Comparison of ENCODE assay signal across 8 mouse cellular contexts in the genomic region with DNA sequence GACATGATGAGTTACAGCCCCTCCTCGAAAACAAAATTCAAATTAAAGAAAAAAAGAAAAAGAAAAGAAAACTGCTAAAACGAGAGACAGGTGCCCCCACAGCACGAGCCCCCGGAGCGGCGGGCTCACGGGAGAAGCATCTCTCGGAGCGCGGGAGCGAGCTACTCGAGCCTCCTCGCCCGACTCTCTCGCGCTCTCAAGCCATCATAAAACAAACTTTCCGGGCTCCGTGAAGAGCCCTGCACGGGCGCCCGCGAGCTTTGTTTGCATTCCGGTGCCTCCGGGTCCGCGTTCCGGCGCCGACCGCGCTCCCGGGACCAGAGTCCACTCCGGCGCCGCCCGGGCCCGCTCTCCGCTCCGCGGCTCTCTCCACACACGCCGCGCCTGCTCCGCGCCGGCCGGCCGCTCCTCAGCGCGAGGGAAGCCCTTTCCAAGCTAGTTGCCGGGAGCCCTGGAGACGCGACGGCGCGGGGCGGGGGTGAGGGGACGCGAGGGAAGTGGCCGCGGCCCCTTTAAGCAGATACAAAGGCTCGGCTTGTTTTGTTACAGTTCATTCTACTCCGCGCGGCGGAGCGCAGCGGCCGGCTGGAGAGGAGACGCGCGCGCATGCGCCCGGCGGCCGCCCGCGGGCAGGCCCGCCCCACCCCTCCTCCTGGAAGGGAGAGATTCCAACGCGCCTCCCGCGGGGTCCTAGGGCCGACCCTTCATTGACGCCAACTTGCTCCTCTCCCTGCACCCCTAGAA. TPM values are rescaled to one million over a fixed set of nuclear protein-coding genes. Genes with fewer than 3 reads are reported as not detected.
DNase-seq lines count a peak whose midpoint lies in the region; ATAC-seq and TF ChIP-seq lines count a peak whose summit lies in the region.

Magi1 (minus strand) TSS at position 600 of the 744 bp plus-strand sequence.

- H3K4me2 ChIP-seq in liver, postnatal 0 days (ENCODE audit: low read depth, low read length): peak within 1 kb of the TSS; percentile 80

- H3K9me3 ChIP-seq in G1E (replicated peaks): peaks cover 39% of the 10 kb centered on the region
- no peaks in the 10 kb centered on the region for H3K9me3 ChIP-seq in liver, postnatal 0 days (ENCODE audit: low read length)

- no peak for TF ChIP-seq CTCF in G1E (IDR thresholded peaks at IDR 0.05; ENCODE audit: low read depth, low read length)
- TF ChIP-seq CTCF in liver, postnatal 0 days (IDR thresholded peaks at IDR 0.05; ENCODE audit: low read depth): no peak
- no peak for TF ChIP-seq CTCF in olfactory bulb, adult 2 months (IDR thresholded peaks at IDR 0.05; ENCODE audit: insufficient read depth, low read depth, low read length)

- no peaks in the 10 kb centered on the region for H3K4me1 ChIP-seq in G1E (ENCODE audit: insufficient read depth, low read depth, low read length)
- peaks cover 3% of the 10 kb centered on the region for H3K4me1 ChIP-seq in liver, postnatal 0 days (ENCODE audit: insufficient read depth)
- H3K4me1 ChIP-seq in olfactory bulb, adult 2 months (ENCODE audit: control insufficient read depth, insufficient read depth, low read length): peaks cover 22% of the 10 kb centered on the region

- under 1% methylated on average over 75 of the region's 86 CpGs for WGBS in liver, postnatal 0 days (ENCODE audit: insufficient replicate concordance)
- WGBS in olfactory bulb, adult 2 months: under 1% methylated on average over 86 of the region's 86 CpGs

- DNase-seq in G1E (ENCODE audit: low spot score): peak; percentile 3
- DNase-seq in cerebellum, adult 18-20 months: peak; percentile 92 to 96
- DNase-seq in forelimb bud, embryonic 11.5 days (ENCODE audit: low read depth, low spot score): peak; percentile 97
- peak; percentile 96 for DNase-seq in heart, postnatal 4 days
- peak; percentile 92 to 97 for DNase-seq in layer of hippocampus, adult 18-20 months (ENCODE audit: low spot score in 2 of 2)
- DNase-seq in liver, postnatal 0 days: peak; percentile 87
- DNase-seq in testis, postnatal 14 days (ENCODE audit: low spot score): peak; percentile 97

- peak within 1 kb of the TSS; percentile 74 for H3K9ac ChIP-seq in liver, postnatal 0 days (replicated peaks)

- peaks cover 18% of the 10 kb centered on the region; the same call in 1 of the 2 replicates for H3K27me3 ChIP-seq in G1E (ENCODE audit: insufficient read depth, low read length)
- peaks cover 21% of the 10 kb centered on the region; the same call in 1 of the 2 replicates for H3K27me3 ChIP-seq in liver, postnatal 0 days (ENCODE audit: insufficient read depth, low read length)

- peak; percentile 31; the same call in 1 of the 2 replicates for TF ChIP-seq POLR2A in olfactory bulb, adult 2 months (IDR thresholded peaks at IDR 0.05; ENCODE audit: insufficient read depth, low read depth, low read length)

- peak within 1 kb of the TSS; percentile 94 for H3K27ac ChIP-seq in liver, postnatal 0 days (ENCODE audit: low read depth)
- H3K27ac ChIP-seq in olfactory bulb, adult 2 months (ENCODE audit: insufficient read depth, low read depth, low read length): no peak within 1 kb of the TSS

- peak within 1 kb of the TSS; percentile 65 for H3K4me3 ChIP-seq in G1E (ENCODE audit: low read depth, low read length)
- H3K4me3 ChIP-seq in liver, postnatal 0 days (ENCODE audit: low read depth, low read length): peak within 1 kb of the TSS; percentile 68
- H3K4me3 ChIP-seq in olfactory bulb, adult 2 months (ENCODE audit: insufficient read depth, low read depth, low read length): peak within 1 kb of the TSS; percentile 70

- no peak for ATAC-seq in G1E (ENCODE audit: extremely low read depth, insufficient number of reproducible peaks, low FRiP score, poor library complexity, severe bottlenecking)
- peak; percentile 93 for ATAC-seq in liver, postnatal 0 days

- no peaks in the 10 kb centered on the region for H3K36me3 ChIP-seq in G1E (replicated peaks)
- H3K36me3 ChIP-seq in liver, postnatal 0 days (replicated peaks; ENCODE audit: insufficient read depth, low read length): no peaks in the 10 kb centered on the region

- TF ChIP-seq EP300 in liver, postnatal 0 days (IDR thresholded peaks at IDR 0.05; ENCODE audit: low read depth): no peak

RNA-seq across cellular contexts. Expression of gene Magi1, which starts in this region (rescaled TPM):
- 1.6 and 7.7 TPM in 2 replicates for total RNA-seq in G1E (2014; fragmentation: Nextera tagmentation)
- 10.0 and 11.0 TPM in 2 replicates for total RNA-seq in G1E (2017)
- 0.21 and 0.29 TPM in 2 replicates for polyA plus RNA-seq in G1E (2012)
- total RNA-seq in heart, postnatal 4 days (2021): 10 to 100 TPM; 38.9 to 40.6 TPM
- 10 to 100 TPM; 45.0 to 46.1 TPM for total RNA-seq in layer of hippocampus, adult 18-20 months (2021)
- 1.2 and 1.9 TPM in 2 replicates for polyA plus RNA-seq in liver, postnatal 0 days (2015; fragmentation: Nextera tagmentation; extraction: Ambion mirVana)
- polyA plus RNA-seq in olfactory bulb, adult 2 months (2012; ENCODE audit: insufficient read depth, insufficient read length, low replicate concordance, missing spikeins): 158 TPM in 1 of 2 replicates, not detected in the other

Comparison
In these comparisons a context has a peak if more than half of its experiments do, and no peak if none do; other contexts are left out.
1. RNA of gene Magi1 (polyA plus RNA-seq): 158 TPM in olfactory bulb, adult 2 months; 1.2 to 1.9 TPM in liver, postnatal 0 days and 0.21 to 0.29 TPM in G1E; every median in the first group is over 10 times any median in the second.
2. DNase-seq: peak in every context shown above with its lines; median percentile 97 in forelimb bud, embryonic 11.5 days; 97 in testis, postnatal 14 days; 96 in heart, postnatal 4 days; 94 in layer of hippocampus, adult 18-20 months; 94 in cerebellum, adult 18-20 months; 87 in liver, postnatal 0 days; 3 in G1E.
3. Peak in every context shown above with its lines, with median percentiles within 50 percentile points of each other: H3K4me3 ChIP-seq.